Mouse (Mus musculus): ENCODE results near the gene Mapk10. TPM values are rescaled to one million over a fixed set of nuclear protein-coding genes. Genes with fewer than 3 reads are reported as not detected.

Gene Mapk10
- total RNA-seq, 2 experiments from 2014 or later = 35.0 to 44.3 TPM

DNA sequence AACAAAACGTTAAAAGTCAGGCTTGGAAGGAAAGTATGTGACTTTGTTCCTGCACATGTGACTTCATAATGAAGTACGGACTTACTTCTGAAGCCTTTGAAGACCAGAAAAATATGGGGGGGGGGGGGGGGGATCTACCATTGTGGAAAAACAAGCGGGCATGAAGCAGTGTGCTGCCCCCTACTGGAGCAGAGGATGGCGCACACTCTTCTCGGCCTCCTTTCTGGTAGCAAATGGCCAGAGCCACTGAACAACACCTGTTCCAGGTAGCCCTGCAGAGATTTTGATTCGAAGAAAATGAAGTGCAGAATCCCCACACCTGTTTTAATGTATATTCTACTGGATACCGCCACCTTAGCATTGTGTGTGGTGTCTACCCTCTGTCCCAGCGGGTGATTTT lies 135.7 kb downstream of the Mapk10 start:
- intact Hi-C loops (cut with DNase I) = no loop called here
- DNase-seq = no peak

DNA sequence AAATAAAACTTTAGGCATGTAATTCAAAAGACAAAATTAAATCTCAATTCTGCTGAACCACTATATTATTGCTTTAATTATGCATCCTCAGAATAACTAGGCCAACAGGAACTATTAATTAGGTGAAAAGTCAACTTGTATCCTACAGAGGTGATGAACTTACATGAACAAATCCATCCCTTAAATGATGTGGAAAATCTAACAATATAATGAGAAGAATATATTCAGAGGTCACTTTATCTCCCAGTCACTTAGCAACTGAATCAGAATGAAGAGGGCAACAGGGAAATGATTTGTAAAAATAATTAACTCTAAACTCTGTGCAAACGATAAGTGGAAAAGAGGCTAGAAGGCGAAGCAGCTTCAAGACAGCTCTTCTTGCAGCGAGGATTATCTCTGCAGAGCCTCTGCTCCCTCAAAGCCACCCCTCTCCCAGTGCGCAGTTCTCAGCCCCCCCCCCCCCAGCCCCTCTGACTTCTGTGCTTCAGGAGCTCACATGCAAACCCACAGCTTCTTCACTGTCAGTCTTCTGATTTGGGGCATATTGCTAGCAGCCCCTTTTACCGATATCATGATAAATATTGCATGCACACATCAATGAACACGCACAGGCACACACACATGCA lies 138.8 kb downstream of the Mapk10 start:
- no peak for DNase-seq
- intact Hi-C loops (cut with DNase I) = no loop called here

DNA sequence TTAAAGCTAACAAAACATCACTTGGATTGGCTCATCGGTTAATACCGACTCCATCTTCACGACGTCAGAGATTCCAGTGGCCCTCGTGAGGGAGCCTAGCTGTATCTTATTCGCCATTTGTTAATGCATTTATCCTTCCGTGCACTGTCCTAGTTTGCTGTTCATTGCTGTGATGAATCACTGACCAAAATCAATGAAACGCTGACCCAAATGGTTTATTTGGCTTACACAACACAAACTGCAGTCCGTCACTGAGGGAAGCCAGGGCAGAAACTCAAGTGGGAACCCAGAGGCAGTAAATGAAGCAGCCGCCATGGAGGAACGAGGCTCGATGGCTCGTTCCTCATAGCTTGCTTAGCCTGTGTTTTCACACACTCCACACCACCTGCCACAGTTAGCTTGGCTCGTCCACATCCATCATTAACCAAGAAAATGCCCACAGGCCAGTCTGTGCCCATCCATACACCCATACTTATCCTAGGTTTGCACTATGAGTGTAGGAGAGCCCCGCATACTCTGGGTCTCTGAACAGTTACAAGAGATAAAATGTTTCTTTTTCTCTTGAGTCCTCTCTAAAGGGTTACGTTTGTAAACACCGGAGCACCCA lies 140.0 kb downstream of the Mapk10 start:
- intact Hi-C loops (cut with DNase I) = no loop called here
- no peak for DNase-seq

DNA sequence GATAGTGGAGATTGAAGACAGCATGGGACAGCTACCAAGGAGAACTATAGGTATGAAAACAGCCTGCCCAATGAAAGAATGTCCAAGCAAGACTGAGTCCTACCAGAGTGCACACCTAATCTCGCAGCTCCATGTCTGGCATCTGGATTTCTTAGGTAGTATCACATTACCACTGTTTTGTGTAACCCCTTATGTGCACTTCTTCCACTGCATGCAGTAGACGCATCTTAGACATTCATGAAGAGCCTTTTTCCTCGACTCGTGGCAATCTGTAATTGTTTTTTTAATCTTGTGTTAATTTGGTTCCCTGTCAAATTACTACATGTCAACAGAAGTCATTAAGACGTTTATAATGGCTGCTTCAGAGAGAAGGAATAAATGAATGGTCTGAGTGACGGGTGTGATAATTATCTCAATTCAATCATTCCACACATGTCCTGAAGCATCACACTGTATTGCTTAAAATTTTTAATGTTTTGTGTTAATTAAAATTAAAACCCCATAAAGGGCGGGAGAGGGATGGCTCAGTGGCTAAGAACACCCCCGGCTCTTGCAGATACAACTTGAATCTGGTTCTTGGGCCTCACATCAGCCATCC lies 160.7 kb downstream of the Mapk10 start:
- DNase-seq = no peak

DNA sequence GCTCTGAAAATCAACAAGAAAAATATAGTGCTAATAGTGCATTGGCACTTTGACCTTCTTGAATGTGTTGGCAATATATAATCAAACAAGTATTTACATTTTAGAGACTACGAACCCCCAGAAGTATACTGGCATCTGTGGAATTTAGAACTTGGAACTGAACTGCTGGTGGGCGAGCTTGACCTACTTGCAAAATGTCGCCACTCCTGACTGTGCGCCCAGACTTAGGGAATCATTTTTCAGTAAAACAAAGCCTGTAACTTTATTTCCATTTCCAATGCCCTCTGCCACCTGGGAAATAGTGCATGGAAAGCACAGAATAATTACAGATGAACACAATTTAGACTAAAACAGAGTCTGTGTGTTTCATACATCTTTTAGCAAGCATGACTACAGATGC lies 163.1 kb downstream of the Mapk10 start:
- DNase-seq = no peak
- intact Hi-C loops (cut with DNase I) = no loop called here

More for the DNA sequence above, 160.7 kb downstream of the Mapk10 start:
- intact Hi-C loops (cut with DNase I) = no loop called here

DNA sequence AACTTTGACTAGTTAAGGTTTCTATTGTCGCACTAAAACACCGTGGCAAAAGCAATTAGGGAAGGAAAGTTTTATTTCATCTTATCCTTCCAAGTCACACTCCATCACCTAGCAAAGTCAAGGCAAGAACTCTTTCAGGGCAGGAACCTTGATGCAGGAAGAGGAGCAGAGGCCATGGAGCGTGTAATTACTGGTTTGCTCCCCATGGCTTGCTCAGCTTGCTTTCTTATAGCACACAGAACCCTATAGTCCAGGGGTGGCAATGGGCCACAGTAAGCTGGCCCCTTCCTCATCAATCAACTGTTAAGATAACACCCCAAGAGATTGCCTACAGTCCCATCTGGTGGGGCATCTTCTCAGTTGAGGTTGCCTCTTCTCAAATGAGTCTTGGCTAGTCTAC lies 173.4 kb downstream of the Mapk10 start:
- intact Hi-C loops (cut with DNase I) = no loop called here
- DNase-seq = no peak

DNA sequence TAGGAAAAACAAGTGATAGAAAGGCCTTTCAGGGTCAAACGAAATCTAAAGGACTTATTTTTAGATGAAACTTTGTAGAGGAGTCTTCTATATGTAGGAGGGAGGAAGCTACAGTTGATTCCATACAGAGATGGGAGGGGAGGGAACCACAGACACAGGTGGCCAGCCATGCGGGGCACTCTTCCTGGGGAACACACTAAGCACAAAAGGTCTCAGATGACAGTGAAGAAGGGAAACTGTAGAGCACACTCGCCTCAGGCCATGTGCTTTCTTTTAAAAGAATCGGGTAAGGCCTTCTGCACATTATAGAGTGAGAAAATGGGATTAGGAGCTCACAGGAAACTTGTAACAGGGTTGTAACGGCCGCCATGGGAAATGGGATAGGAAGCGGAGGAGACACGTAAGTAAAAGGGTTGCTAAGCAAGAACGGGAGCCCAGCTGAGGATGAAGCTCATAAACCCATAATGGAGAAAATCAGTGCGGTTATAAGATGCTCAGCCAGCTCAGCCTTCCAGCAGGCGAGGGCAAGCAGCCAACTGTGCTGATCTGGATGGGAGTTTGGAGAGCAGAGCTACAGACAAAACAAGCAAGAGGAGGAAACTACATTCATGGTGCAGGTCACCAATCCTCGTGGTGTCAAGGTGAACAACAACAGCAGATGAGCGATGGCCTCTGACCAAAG lies 182.1 kb downstream of the Mapk10 start:
- intact Hi-C loops (cut with DNase I) = no loop called here
- peak; percentile 50 to 59 for DNase-seq

DNA sequence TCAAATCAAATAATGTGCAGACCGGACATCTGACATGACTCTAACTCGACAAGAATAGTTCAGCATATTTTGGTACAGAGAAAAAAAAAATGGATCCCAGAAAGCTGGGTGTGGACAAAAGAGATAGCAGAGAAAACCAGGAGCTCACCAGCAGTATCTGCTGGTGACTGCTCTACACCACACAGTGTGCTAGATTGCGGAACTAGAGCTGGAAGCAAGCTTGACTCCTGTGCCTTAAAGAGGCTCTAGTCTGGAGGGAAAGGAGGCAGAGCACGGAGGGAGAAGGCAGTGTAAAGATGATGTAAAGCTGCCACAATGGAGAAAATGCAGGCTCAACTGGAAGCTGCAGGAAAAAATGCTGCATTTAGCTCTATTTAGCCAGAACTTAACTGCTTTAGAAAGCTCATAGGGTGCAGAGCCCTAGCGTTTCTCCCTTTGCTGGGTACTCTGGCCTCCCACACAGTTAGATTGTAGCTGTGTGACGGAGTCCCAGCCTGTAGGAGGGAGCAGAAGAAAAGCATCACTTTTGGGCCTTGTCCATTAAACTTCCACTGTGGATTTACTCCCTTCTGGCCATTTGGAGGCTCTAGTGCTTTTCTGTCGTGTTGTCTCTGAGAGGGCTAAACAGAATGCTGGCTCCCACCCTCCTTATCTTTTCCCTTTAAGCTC lies 188.5 kb downstream of the Mapk10 start:
- intact Hi-C loops (cut with DNase I) = no loop called here
- peak in 1 of 2 experiments; percentile 8 for DNase-seq

DNA sequence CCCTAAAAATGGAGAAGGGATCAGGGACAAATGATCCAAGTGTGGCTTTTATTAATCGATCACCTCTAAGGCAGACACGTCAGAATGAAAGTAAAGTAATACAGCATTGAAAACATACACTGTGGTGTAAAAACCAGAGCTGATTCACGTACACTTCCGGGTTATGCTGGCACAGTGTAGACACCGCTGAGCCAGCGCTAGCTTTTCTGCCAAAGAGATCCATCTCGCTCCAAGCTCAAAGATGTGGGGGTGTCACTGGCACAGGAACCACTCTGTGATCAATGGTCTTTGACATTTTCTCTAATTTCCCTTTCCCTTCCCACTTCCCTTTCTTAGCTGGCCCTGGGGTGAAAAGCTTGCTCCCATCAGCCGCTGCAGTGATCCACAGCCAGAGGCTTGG lies 189.7 kb downstream of the Mapk10 start:
- DNase-seq = peak in 1 of 2 experiments; percentile 5
- intact Hi-C loops (cut with DNase I) = no loop called here

DNA sequence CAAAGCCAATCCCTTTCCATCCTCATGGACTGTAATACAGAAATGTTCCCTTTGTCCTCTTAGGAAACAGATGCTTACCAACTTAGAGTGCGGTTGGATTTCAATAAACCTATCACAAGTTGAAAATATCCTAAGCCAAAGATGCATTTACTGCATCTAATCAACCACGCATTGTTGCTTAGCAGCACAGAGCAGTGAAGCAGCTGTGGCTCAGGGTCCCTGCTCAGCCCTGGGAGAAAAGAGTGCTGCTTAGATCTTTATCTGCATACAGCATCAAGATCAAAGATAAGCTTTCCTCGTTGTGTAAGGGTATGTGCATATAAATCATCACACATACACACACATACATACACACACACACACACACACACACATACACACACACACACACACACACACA lies 190.2 kb downstream of the Mapk10 start:
- intact Hi-C loops (cut with DNase I) = no loop called here

DNA sequence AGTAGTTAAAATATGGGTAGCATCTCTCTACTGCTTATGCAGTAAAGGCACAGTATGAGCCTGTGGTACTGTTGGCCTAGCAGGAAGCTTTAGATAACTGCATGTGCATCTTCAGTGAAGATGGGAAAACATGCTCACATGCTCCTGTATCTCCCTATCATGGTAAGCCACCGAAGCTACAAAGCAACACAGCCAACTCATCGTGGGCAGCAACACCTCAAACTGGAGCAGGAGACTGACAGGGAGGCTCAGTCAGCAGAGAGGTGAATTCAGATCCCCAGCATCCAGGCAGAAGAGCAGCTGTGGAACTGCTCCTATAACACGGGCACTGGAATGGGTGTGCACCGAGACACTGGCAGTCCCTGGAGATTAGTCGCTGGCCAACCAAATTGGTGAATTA lies 191.0 kb downstream of the Mapk10 start:
- no peak for DNase-seq
- intact Hi-C loops (cut with DNase I) = no loop called here

More for the DNA sequence above, 190.2 kb downstream of the Mapk10 start:
- DNase-seq = no peak

DNA sequence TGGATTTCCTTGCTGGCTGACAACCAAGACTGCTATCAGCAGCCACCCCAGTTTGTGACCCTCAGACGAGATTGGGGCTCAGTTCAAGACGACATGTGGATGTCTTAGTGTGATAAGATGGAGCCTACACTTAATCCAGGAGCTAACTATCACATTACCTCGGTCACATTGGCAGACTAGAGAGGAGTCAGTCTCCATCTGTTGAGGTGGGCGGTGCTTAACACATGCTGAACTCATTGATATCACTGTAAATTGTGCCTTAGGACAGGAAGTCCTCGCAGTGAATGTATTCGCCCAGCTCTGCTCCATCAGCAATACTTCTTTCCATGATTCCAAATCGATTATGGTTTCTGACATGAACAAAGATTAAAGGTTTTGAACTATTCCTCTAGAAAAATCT lies 193.5 kb downstream of the Mapk10 start:
- DNase-seq = no peak
- intact Hi-C loops (cut with DNase I) = no loop called here

DNA sequence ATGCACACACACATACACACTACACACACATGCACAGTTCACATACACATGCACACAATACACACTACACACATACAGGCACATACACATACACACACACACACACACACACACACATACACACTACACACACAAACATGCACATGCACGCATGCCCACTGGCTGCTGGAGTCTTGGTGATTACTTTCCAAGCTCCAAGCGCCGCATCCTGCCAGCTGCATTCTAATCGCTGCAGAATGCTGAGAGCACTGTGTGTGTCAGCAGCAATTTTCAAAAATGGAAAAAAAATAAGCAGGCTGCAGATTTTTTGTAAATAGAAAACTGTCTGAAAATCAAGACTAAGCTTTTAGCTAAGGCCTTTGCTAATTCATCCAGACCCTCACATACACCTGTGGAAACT lies 196.8 kb downstream of the Mapk10 start:
- DNase-seq = no peak
- intact Hi-C loops (cut with DNase I) = no loop called here

DNA sequence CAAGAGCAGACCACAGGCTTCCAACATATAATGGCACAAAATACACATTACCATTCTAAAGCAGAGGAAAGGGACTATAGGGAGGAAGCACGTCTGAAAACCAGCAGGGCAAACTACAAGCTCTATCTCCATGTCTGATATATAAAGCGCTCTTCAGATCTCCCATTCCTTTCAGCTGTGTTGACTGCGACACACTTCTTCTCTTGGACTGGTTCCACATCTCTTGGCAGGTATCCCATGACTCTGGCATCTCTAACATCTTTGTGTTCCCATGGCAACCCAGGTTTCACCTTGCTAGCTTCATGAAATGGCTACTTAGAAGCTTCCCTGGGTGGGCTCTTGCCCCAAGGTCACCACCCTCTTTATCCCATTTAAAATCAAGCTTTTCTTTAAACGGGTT lies 202.2 kb downstream of the Mapk10 start:
- no peak for DNase-seq
- intact Hi-C loops (cut with DNase I) = no loop called here

DNA sequence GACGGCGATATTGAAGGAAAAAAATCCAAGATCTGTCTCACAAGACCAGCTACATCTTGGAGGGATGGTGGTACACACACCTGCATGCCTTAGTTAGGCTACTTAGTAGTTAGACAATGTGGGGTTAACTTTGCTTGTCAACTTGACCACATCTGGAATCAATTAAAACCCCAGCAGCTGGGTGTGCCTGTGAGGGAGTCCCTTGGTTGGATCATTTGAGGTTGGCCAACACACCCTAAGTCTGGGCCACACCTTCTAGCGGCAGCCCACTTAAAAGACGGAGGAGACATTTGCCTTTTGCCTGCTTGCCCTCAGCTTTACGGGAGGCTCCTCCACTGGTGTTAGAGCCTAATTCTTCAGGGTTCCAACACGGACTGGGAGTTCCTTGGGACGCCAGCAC lies 209.0 kb downstream of the Mapk10 start:
- DNase-seq = no peak
- intact Hi-C loops (cut with DNase I) = no loop called here

DNA sequence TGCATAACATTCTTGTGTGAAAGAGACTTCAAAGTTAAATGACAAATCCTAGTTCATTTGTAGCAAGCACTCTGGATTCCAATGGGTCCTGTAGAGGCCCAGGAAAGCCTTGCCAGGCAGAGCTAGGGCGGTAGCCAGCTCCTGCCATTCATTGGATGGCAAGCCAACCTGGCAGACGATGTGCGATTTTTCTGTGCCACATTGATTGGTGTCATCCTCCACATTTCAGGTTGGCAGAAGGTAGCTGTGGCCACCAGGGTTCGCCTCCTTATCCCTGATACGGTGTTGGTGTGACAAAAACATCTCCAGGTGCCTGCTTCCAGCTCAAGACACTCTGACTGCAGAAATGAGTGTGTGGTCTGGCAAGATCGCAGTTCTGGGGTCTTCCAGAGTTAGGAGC lies 210.6 kb downstream of the Mapk10 start:
- no peak for DNase-seq
- intact Hi-C loops (cut with DNase I) = no loop called here

DNA sequence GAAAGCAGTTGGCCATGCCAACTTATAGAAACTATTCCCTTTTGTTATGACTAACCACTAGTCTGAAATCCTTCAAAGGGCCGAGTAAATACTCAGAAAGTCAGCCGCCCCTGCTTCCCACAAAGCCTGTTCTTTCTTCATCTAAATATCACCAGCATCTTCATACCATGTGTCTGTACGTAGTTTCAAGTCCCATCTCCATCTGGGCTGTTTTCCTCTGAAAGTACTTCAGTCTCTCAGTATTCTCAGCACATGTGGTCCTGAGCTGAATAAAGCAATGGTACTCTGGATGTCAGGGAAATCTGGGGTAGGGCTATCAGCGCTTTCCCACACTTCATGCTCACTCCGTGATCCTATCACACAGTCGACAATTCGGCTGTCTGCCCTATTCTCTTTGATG lies 212.6 kb downstream of the Mapk10 start:
- intact Hi-C loops (cut with DNase I) = no loop called here

DNA sequence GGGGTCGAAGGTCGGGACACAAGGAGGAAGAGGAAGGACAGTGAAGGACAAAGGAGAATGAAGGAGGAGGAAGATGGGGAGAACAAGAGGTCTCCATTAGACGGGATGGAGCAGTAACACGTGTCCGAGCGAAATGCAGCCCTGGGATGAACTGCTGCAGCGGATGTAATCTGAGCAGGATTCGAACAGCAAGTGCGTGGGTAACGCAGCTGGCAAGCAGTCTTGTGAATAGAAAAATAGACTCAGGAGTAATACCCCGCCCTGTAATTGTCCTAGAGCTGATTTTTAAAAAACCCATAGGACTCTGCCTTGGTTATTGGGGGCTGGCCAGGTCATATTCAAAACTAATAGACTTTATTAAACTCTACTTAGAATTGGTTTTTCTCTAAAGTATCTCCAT lies 213.2 kb downstream of the Mapk10 start:
- intact Hi-C loops (cut with DNase I) = no loop called here
- DNase-seq = no peak

More for the DNA sequence above, 212.6 kb downstream of the Mapk10 start:
- no peak for DNase-seq

DNA sequence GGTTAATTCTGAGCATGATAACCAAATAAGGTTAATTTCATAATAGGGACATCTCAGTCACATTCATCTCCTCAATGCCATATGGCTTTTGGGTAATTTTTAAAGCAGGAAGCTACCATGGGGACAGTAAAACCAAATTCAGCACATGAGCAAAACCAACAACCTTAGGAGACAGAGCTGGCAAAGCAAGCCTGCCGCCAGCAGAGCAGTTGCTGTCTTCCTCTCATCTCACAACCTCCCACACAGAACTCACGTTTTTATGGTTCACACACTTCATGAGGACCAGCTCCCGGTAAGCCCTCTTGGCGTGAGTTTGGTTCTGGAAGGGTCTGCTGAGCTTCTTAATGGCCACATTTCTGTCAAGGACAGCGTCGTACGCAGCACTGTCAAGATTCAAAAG lies 214.8 kb downstream of the Mapk10 start:
- no peak for DNase-seq
- intact Hi-C loops (cut with DNase I) = no loop called here

DNA sequence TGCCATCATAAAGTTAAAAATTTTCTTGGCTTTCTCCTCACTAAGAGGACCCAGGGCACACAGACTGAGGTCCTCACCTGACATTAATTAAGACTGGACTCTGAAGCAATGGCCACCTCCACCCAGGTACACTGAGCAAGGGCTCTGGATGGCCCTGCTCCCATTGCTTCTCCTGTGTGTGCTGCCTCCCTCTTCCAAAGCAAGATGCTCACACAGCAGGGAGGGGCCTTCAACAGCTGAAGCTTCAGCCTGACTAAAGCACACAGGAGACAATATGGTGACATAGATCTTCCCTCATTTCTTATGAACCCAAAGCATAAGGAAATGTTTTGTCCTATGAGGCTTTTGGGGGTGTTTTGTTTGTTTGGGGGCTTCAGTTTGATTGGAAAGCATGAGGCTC lies 215.2 kb downstream of the Mapk10 start:
- intact Hi-C loops (cut with DNase I) = no loop called here
- no peak for DNase-seq

DNA sequence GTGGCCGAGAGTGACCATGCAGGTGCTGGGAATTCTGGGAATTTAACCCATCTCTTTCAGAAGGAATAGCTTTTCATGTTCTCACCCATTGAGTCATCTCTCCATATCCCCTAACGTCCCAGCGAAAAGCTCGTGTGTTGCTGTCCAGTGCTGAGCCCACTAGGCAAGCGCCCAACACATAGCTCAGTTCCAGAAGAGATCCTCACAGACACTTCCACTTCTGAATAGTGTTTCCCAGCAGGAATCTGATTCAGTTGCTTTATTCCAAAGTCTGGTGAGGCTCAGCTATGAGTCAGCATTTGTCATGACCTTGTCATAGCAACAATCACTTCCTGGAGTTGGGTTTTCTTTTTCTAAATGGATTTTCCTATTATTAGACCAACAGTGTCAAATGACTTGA lies 217.2 kb downstream of the Mapk10 start:
- DNase-seq = peak; percentile 5 to 28

More for the DNA sequence above, 217.2 kb downstream of the Mapk10 start:
- intact Hi-C loops (cut with DNase I) = no loop called here

Data from heart, postnatal 14 days (tissue).